Mouse (Mus musculus) hindbrain, embryonic 12.5 days (tissue): Measurements from ENCODE around the gene Stk32b. TPM values are rescaled to one million over a fixed set of nuclear protein-coding genes. Genes with fewer than 3 reads are reported as not detected.
A peak's percentile ranks its signal among the peaks of the same experiment; 100 is the strongest.

Experiments used
- ATAC-seq: fragments of 200-750 bp; cut with Nextera tagmentation; 2 replicates; pipeline ENCODE4 v1.8.0; 2017; ENCODE audit warnings: moderate TSS enrichment; ENCODE audit not compliant: low FRiP score
- H3K27ac ChIP-seq: fragments of 300-500 bp; sonication (generic); 2 replicates; pipeline ENCODE4 v1.5.1; 2016; ENCODE audit warnings: mild to moderate bottlenecking
- H3K27me3 ChIP-seq: fragments of 300-500 bp; sonication (generic); 2 replicates; pipeline ENCODE4 v1.6.1; 2016; ENCODE audit warnings: mild to moderate bottlenecking
- H3K36me3 ChIP-seq: fragments of 300-500 bp; sonication (generic); 2 replicates; pipeline ENCODE4 v1.6.1; 2016; ENCODE audit warnings: mild to moderate bottlenecking
- H3K4me1 ChIP-seq: fragments of 300-500 bp; sonication (generic); 2 replicates; pipeline ENCODE4 v1.6.1; 2016
- H3K4me2 ChIP-seq: fragments of 300-500 bp; sonication (generic); replicated peaks from 2 replicates; pipeline ENCODE4 v1.6.1; 2016; ENCODE audit warnings: mild to moderate bottlenecking
- H3K4me3 ChIP-seq: fragments of 300-500 bp; sonication (generic); 2 replicates; pipeline ENCODE4 v1.5.1; 2016; ENCODE audit warnings: mild to moderate bottlenecking
- H3K9ac ChIP-seq: fragments of 300-500 bp; sonication (generic); 2 replicates; pipeline ENCODE4 v1.6.1; 2016; ENCODE audit warnings: mild to moderate bottlenecking, moderate library complexity
- H3K9me3 ChIP-seq: fragments of 300-500 bp; sonication (generic); replicated peaks from 2 replicates; pipeline ENCODE4 v1.6.1; 2016; ENCODE audit warnings: mild to moderate bottlenecking
- WGBS: fragments of 180-500 bp; shearing (Covaris S2); methylation state at CpG from one replicate; pipeline ENCODE4 v1.1.7; 2016; 5-methylcytosine and 5-hydroxymethylcytosine counted together
- polyA plus RNA-seq: library from polyadenylated mRNA; unstranded; fragments of >200 nt; fragmentation: Nextera tagmentation; extraction: Ambion mirVana; gene quantifications from 2 replicates; pipeline ENCODE4 v1.2.1, GENCODE M21; 2016

The Stk32b gene
- polyA plus RNA-seq, 1 experiment from 2014 or later, result 8.6 TPM

DNA sequence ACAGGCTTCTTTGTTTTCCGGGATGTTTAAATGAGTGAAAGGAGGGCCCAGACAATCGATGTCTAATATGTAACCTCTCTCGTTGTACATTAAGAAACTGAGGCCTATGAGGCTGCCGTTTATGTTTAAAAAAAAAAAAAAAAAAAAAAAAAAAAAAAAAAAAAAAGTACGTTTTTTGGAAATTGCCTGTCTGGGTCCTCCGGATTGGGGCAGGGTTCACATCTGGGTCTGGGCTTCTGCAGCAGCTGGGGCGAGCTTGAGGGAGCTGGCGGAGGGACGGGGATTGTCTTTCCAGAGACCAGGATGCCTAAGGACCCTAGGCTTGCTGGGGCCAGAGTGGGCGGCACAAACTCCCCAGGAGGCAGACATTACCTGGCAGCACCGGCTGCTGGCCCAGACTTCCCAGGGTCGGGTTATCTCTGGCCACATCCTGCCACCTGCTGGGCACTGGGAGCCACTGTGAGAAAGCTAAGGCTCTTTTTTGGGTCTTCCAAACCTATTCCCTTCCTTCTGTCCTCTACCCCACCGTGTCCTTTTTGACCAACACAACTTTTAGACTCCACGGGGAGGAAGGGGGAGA, 503 bp upstream of the Stk32b start:
- Histone ChIP-seq H3K4me2 (peak overlapping the region; percentile 86), H3K9me3 (no peaks in the 10 kb centered on the region), H3K4me3 (peak overlapping the region; percentile 49), H3K4me1 (peaks cover 19% of the 10 kb centered on the region), H3K36me3 (no peaks in the 10 kb centered on the region), H3K27me3 (peaks cover 34% of the 10 kb centered on the region), H3K9ac (peak overlapping the region; percentile 75), H3K27ac (peak overlapping the region; percentile 82)
- WGBS, result 3% methylated on average over 14 of the region's 14 CpGs
- peak; percentile 70 for ATAC-seq

GRCm38 (mm10) chr5:37709257-37709904, 7.6 kb downstream of the Stk32b start:
- Histone ChIP-seq H3K4me3 (no peak overlapping the region), H3K27me3 (no peaks in the 10 kb centered on the region), H3K36me3 (no peaks in the 10 kb centered on the region), H3K4me1 (no peaks in the 10 kb centered on the region), H3K4me2 (no peak overlapping the region), H3K27ac (no peak overlapping the region), H3K9ac (no peak overlapping the region), H3K9me3 (peaks cover 4% of the 10 kb centered on the region; the same call in 1 of the 2 replicates)
- WGBS, result 89% methylated on average over 5 of the region's 5 CpGs
- no peak for ATAC-seq

- WGBS, result 58% methylated on average over 3 of the region's 3 CpGs
- no peaks in the 10 kb centered on the region for H3K4me1 ChIP-seq
- H3K36me3 ChIP-seq, result no peaks in the 10 kb centered on the region
- H3K27me3 ChIP-seq, result no peaks in the 10 kb centered on the region
- no peak overlapping the region for H3K4me2 ChIP-seq
- no peak for ATAC-seq
- no peak overlapping the region for H3K27ac ChIP-seq
- H3K9ac ChIP-seq, result no peak overlapping the region
- peaks cover 4% of the 10 kb centered on the region; the same call in 1 of the 2 replicates for H3K9me3 ChIP-seq
- no peak overlapping the region for H3K4me3 ChIP-seq
These were observed 8.8 kb downstream of the Stk32b start for GRCm38 (mm10) chr5:37708124-37708523.

- no peak for ATAC-seq
- H3K36me3 ChIP-seq, result no peaks in the 10 kb centered on the region
- no peaks in the 10 kb centered on the region for H3K4me1 ChIP-seq
- peaks cover 4% of the 10 kb centered on the region; the same call in 1 of the 2 replicates for H3K9me3 ChIP-seq
- H3K4me2 ChIP-seq, result no peak overlapping the region
- no peaks in the 10 kb centered on the region for H3K27me3 ChIP-seq
- H3K27ac ChIP-seq, result no peak overlapping the region
- H3K4me3 ChIP-seq, result no peak overlapping the region
- no peak overlapping the region for H3K9ac ChIP-seq
- 80% methylated on average over 2 of the region's 2 CpGs for WGBS
These were observed 12.0 kb downstream of the Stk32b start for GRCm38 (mm10) chr5:37704962-37705361.

- 73% methylated on average over 12 of the region's 12 CpGs for WGBS
- H3K4me1 ChIP-seq, result peaks cover 9% of the 10 kb centered on the region
These were observed 17.2 kb downstream of the Stk32b start for GRCm38 (mm10) chr5:37699757-37700156.

DNA sequence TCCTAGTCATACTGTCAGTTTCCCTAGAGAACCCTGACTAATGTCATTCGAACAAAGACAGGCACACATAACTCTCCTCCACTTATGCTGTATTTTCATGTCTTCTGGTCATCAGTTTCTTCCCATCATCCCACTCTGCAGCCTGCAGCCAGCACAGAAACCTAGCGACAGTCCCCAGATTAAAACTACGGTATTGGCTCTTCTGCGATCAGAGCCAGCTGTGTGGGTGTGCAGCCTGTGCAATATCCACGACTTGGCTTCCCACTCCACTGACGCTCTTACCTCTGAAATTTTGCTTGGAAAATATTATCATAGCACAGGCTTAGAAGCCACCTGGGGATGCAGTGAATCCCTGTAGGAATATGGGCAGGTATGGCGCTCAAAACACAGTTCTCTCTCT, 19.7 kb downstream of the Stk32b start:
- peaks cover 9% of the 10 kb centered on the region for H3K4me1 ChIP-seq
- no peak overlapping the region for H3K4me2 ChIP-seq
- ATAC-seq, result no peak
- H3K9ac ChIP-seq, result no peak overlapping the region
- H3K9me3 ChIP-seq, result no peaks in the 10 kb centered on the region
- no peaks in the 10 kb centered on the region for H3K36me3 ChIP-seq
- no peak overlapping the region for H3K27ac ChIP-seq
- H3K27me3 ChIP-seq, result no peaks in the 10 kb centered on the region; the same call in 1 of the 2 replicates
- H3K4me3 ChIP-seq, result no peak overlapping the region
- 90% methylated on average over 7 of the region's 7 CpGs for WGBS

More at GRCm38 (mm10) chr5:37699757-37700156, 17.2 kb downstream of the Stk32b start:
- no peak overlapping the region for H3K4me3 ChIP-seq
- H3K9ac ChIP-seq, result no peak overlapping the region
- ATAC-seq, result no peak
- no peaks in the 10 kb centered on the region for H3K36me3 ChIP-seq
- H3K27ac ChIP-seq, result no peak overlapping the region
- no peaks in the 10 kb centered on the region; the same call in 1 of the 2 replicates for H3K27me3 ChIP-seq
- no peaks in the 10 kb centered on the region for H3K9me3 ChIP-seq
- H3K4me2 ChIP-seq, result no peak overlapping the region

DNA sequence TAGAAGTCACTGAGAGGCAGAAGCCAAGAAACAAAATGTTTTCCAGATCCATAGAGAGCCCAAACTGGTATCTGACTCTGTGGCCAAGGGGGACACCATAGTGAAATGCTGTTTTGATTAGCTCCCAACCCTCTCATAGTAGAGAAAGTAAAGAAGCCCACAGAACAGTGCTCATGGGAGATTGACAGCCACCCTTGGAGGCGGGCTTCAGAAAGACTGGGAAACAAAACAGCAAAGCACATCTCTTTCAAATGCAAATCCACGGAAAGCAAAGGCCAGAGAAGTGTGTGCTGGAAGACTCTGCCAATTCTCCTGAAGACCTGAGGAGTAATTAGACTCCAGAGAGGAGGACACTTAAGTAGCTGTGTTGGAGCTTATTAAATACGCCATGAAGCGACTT, 21.2 kb downstream of the Stk32b start:
- no peaks in the 10 kb centered on the region for H3K36me3 ChIP-seq
- H3K27me3 ChIP-seq, result no peaks in the 10 kb centered on the region; the same call in 1 of the 2 replicates
- H3K4me3 ChIP-seq, result no peak overlapping the region
- 27% methylated on average over 4 of the region's 4 CpGs for WGBS
- no peak overlapping the region for H3K9ac ChIP-seq
- peaks cover 9% of the 10 kb centered on the region for H3K4me1 ChIP-seq
- H3K27ac ChIP-seq, result no peak overlapping the region
- H3K9me3 ChIP-seq, result no peaks in the 10 kb centered on the region
- peak; percentile 56 for ATAC-seq
- H3K4me2 ChIP-seq, result no peak overlapping the region

DNA sequence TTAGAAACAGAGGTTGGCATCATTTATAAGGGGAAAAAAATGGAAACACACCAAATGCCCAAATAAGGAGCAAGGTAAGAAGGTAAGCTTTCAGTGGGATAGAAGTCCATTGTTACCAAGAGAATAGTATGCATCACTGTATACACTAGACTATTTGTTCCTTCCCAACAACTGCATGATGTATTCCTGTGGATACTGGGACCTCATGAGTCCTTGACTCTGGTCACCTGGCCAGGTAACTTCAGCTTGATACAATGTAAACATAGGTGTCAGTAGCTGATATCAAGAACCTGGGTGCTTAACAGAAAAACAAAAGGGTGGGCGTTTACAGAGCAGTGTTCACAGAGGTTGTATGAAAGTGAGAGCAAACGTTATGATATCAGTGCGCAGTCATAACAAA, 24.2 kb downstream of the Stk32b start:
- H3K27me3 ChIP-seq, result no peaks in the 10 kb centered on the region; the same call in 1 of the 2 replicates
- no peak overlapping the region for H3K4me3 ChIP-seq
- no peaks in the 10 kb centered on the region for H3K9me3 ChIP-seq
- 88% methylated on average over 3 of the region's 3 CpGs for WGBS
- no peak overlapping the region for H3K27ac ChIP-seq
- H3K4me2 ChIP-seq, result no peak overlapping the region
- no peaks in the 10 kb centered on the region for H3K36me3 ChIP-seq
- no peak for ATAC-seq
- peaks cover 9% of the 10 kb centered on the region for H3K4me1 ChIP-seq
- no peak overlapping the region for H3K9ac ChIP-seq

DNA sequence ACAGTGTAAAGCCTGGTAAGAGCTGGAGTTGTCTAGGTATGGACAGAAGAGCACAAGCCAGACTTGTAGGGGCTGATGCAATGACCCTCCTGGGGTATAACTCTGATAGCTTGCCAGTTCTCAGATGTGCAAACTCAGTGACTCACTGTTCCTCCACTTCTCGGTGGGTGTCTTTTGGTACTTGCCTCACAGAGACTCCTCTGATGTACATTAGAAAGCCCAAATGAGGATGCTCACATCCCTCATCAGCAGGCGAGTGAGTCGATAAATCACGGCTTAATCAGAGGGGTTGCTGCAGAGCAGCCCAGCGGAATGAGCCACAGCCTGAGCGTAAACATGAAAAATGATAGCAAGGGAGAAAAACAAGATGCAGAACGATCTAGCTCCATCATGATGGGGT, 46.2 kb downstream of the Stk32b start:
- H3K9me3 ChIP-seq, result no peaks in the 10 kb centered on the region

DNA sequence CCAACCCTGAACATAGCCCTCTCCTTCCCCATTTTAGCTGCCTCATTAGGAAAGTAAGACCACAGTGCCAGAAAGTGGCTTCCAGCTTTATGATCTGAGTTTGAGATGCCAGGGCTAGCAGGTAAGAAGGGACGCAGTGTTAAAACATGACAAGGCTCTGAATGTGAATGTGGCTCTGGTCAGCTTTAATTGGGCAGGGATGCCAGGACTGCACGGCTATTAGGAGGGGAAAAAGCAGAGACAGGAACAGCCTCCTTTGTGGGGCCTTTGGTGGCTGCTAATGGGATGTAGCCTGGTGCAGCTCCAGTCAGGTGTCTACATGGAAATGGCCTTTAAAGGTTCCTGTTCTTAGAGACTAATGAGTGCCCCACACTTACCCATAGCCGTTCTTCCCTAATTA, 52.0 kb downstream of the Stk32b start:
- H3K4me2 ChIP-seq, result no peak overlapping the region
- H3K4me1 ChIP-seq, result no peaks in the 10 kb centered on the region
- no peaks in the 10 kb centered on the region for H3K27me3 ChIP-seq
- WGBS, result 70% methylated on average over 3 of the region's 3 CpGs
- no peak for ATAC-seq
- H3K36me3 ChIP-seq, result no peaks in the 10 kb centered on the region
- H3K27ac ChIP-seq, result no peak overlapping the region
- H3K9ac ChIP-seq, result no peak overlapping the region
- no peak overlapping the region for H3K4me3 ChIP-seq
- H3K9me3 ChIP-seq, result no peaks in the 10 kb centered on the region

More for the DNA sequence above, 46.2 kb downstream of the Stk32b start:
- WGBS, result 91% methylated on average over 7 of the region's 7 CpGs
- no peaks in the 10 kb centered on the region for H3K4me1 ChIP-seq
- H3K27me3 ChIP-seq, result no peaks in the 10 kb centered on the region
- no peak overlapping the region for H3K9ac ChIP-seq
- no peak for ATAC-seq
- H3K27ac ChIP-seq, result no peak overlapping the region
- no peaks in the 10 kb centered on the region for H3K36me3 ChIP-seq
- H3K4me2 ChIP-seq, result no peak overlapping the region
- H3K4me3 ChIP-seq, result no peak overlapping the region

- Histone ChIP-seq H3K36me3 (no peaks in the 10 kb centered on the region), H3K4me3 (no peak overlapping the region), H3K27me3 (no peaks in the 10 kb centered on the region), H3K9me3 (no peaks in the 10 kb centered on the region), H3K9ac (no peak overlapping the region), H3K4me2 (no peak overlapping the region), H3K27ac (no peak overlapping the region), H3K4me1 (peaks cover 3% of the 10 kb centered on the region; the same call in 1 of the 2 replicates)
- ATAC-seq, result no peak
- WGBS, result 63% methylated on average over 4 of the region's 4 CpGs
These were observed 57.8 kb downstream of the Stk32b start for GRCm38 (mm10) chr5:37659177-37659576.

DNA sequence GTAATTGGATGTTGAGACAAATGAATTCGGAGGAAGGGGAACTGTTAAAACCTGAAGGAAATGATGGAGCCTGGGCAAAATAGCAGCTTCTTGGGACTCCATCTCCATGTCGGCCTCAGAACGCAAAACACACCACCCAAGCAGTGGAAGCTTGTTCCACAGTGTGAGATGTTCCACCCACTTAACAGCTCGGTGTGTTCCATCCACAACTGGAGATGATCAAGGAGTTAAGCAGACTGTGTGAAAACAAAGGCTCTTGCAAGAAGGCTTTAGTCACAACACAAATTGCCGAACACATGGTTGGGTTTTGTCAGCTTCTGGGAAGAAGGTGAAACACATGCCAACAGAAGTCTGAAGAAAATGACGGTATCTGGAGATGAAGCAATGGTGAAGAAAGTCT, 59.2 kb downstream of the Stk32b start:
- Histone ChIP-seq H3K9me3 (0 out of 2 replicates have a peak, but pooled peaks cover 4% of the 10 kb centered on the region), H3K36me3 (no peaks in the 10 kb centered on the region), H3K27ac (no peak overlapping the region), H3K27me3 (no peaks in the 10 kb centered on the region), H3K4me3 (no peak overlapping the region), H3K9ac (no peak overlapping the region), H3K4me2 (no peak overlapping the region), H3K4me1 (peaks cover 3% of the 10 kb centered on the region; the same call in 1 of the 2 replicates)
- WGBS, result 84% methylated on average over 6 of the region's 6 CpGs
- no peak for ATAC-seq

GRCm38 (mm10) chr5:37655208-37655607, 61.8 kb downstream of the Stk32b start:
- ATAC-seq, result no peak
- no peaks in the 10 kb centered on the region for H3K27me3 ChIP-seq
- H3K9me3 ChIP-seq, result 0 out of 2 replicates have a peak, but pooled peaks cover 4% of the 10 kb centered on the region
- H3K27ac ChIP-seq, result no peak overlapping the region
- 80% methylated on average over 5 of the region's 5 CpGs for WGBS
- no peak overlapping the region for H3K9ac ChIP-seq
- H3K4me3 ChIP-seq, result no peak overlapping the region
- peaks cover 11% of the 10 kb centered on the region for H3K4me1 ChIP-seq
- H3K4me2 ChIP-seq, result no peak overlapping the region
- H3K36me3 ChIP-seq, result no peaks in the 10 kb centered on the region
